Mouse (Mus musculus): ENCODE results near the gene B4galnt3. TPM values are rescaled to one million over a fixed set of nuclear protein-coding genes. Genes with fewer than 3 reads are reported as not detected.
A peak's percentile ranks its signal among the peaks of the same experiment; 100 is the strongest.

Gene B4galnt3
- polyA plus RNA-seq, 1 experiment from 2014 or later, result 0.11 TPM

DNA sequence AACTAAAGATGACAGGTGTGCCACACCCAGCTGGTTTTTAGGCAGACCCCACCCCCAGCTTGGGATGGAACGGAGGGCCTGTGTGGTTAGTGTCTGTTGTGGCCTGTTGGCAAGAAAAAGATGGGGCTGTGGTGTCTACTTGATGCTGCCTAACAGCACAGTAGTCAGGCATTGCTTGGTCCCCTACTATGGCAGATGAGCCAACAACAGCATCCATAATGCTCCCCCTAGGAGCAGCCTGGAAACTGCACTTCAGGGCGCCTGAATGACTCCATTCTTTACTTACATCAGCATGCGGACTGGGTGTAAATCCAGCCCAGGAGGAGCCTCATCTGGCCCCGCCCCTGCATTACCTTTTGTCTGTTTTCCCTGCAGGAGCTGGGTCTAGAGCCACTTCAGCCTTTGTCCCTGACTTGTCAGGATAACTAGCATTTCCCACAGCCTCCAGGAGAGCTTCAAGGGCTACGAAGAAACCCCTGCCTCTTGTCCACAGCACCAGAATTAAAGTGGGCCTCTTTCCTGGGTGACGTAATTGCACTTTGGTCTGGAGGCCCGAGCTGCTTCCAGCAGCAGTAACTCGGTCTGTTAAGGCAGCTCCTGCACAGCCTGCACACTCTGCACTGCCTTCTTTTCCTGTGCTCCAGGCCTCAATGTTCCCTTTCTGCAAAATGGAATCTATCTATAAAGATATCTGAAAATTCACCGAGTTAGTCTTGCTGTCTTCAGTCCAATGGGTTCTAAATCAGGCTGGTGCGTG, 94.5 kb downstream of the B4galnt3 start:
- 23% methylated on average over 10 of the region's 10 CpGs for WGBS
- H3K27me3 ChIP-seq (ENCODE audit: low read depth, poor library complexity, severe bottlenecking), result peaks cover 10% of the 10 kb centered on the region

DNA sequence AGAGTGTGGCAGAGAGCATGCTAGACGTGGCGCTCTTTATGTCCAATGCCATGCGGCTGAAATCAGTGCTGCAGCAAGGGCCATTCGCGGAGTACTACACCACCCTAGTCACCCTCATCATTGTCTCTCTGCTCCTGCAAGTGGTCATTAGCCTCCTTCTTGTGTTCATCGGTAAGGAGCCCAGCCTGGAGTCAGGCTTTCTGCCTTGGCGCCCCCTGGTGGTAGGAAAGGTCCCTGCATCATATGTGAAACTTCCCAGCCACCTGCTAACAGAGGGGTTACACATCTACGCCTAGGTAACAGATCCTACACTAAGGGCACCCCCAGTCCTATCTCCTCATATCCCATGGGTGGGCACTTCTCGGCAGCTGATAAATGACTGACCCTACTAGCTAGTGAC, 96.4 kb downstream of the B4galnt3 start:
- 29% methylated on average over 9 of the region's 9 CpGs for WGBS

More for the DNA sequence above, 94.5 kb downstream of the B4galnt3 start:
- Histone ChIP-seq H3K9me3 (replicated peaks) (no peaks in the 10 kb centered on the region), H3K36me3 (no peaks in the 10 kb centered on the region), H3K27ac (replicated peaks) (peak overlapping the region; percentile 73), H3K4me3 (no peak overlapping the region), H3K4me1 (peaks cover 37% of the 10 kb centered on the region)
- DNase-seq (ENCODE audit: low spot score), result peak; percentile 58

DNA sequence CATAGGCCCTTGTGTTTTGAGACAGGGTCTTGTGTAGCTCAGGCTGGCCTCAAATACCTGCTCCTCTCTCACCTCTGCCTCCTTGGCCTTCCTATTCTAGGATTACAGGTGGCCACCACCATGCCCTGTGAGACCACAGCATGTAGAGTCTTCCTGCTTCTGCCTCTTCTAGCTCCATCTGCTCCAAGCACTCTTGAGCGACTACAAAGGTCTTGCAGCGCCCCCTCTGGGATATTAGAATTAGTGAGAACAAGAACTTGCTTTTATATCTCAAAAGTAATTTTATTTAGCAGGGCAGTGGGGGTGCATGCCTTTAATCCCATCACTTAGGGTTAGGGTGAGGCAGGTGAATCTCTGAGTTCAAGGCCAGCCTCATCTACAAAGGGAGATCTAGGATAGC, 97.5 kb downstream of the B4galnt3 start:
- Histone ChIP-seq H3K27me3 (ENCODE audit: low read depth, poor library complexity, severe bottlenecking) (peaks cover 23% of the 10 kb centered on the region), H3K4me1 (peaks cover 37% of the 10 kb centered on the region), H3K9me3 (replicated peaks) (no peaks in the 10 kb centered on the region), H3K27ac (replicated peaks) (no peak overlapping the region), H3K36me3 (no peaks in the 10 kb centered on the region), H3K4me3 (no peak overlapping the region)
- WGBS, result 41% methylated on average over 2 of the region's 2 CpGs
- no peak for DNase-seq (ENCODE audit: low spot score)

More for the DNA sequence above, 96.4 kb downstream of the B4galnt3 start:
- H3K9me3 ChIP-seq (replicated peaks), result no peaks in the 10 kb centered on the region
- peaks cover 23% of the 10 kb centered on the region for H3K27me3 ChIP-seq (ENCODE audit: low read depth, poor library complexity, severe bottlenecking)
- no peak overlapping the region for H3K27ac ChIP-seq (replicated peaks)
- H3K4me1 ChIP-seq, result peaks cover 37% of the 10 kb centered on the region
- H3K36me3 ChIP-seq, result no peaks in the 10 kb centered on the region
- H3K4me3 ChIP-seq, result no peak overlapping the region
- DNase-seq (ENCODE audit: low spot score), result peak; percentile 78

DNA sequence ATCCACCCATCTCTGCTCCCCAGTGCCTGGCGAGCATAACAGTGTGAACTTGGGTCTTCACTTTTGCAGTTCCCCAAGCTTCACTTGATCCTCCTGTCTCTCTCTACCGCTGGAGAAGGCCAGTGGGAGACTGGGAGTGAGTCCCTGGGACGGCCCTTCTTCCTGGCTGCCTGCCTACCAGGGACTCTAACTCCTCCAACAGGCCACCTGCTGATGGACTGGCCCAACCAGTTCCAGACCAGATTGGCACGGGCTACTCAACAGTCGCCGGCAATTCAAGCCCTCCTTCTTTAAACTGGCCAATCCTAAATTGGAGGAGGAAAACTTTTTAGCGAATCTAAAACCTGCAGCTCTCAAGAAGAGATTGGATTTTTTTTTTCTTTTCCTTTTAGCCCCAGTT, 99.4 kb downstream of the B4galnt3 start:
- Histone ChIP-seq H3K4me1 (peaks cover 38% of the 10 kb centered on the region), H3K27ac (replicated peaks) (no peak overlapping the region), H3K4me3 (no peak overlapping the region), H3K9me3 (replicated peaks) (no peaks in the 10 kb centered on the region), H3K27me3 (ENCODE audit: low read depth, poor library complexity, severe bottlenecking) (peaks cover 23% of the 10 kb centered on the region), H3K36me3 (no peaks in the 10 kb centered on the region)
- DNase-seq (ENCODE audit: low spot score), result no peak
- WGBS, result 23% methylated on average over 7 of the region's 7 CpGs

DNA sequence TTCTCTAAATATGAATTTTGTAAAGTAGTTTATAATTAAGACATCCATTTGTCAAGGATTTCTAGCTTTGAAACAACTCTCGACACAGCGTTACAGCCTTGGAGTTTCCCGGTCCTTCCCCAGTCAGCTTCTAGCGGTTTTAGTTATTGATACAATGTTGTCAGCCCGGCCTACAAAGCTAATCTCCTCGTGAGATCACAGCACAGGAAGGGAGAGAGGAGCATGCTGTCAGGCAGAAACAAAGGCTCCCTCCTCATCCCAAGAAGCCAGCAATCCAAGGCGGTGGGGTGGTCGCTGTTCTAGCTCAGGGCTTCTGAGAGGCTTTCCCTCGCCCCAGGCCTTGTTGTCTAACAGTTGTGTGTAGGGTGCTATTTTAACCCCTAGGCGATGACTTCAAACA, 100.1 kb downstream of the B4galnt3 start:
- peaks cover 28% of the 10 kb centered on the region for H3K27me3 ChIP-seq (ENCODE audit: low read depth, poor library complexity, severe bottlenecking)
- WGBS, result 24% methylated on average over 10 of the region's 10 CpGs
- no peak overlapping the region for H3K4me3 ChIP-seq
- H3K36me3 ChIP-seq, result no peaks in the 10 kb centered on the region
- no peaks in the 10 kb centered on the region for H3K9me3 ChIP-seq (replicated peaks)
- 0 out of 2 replicates have a peak overlapping the region, but pooled peaks have one; percentile 55 for H3K27ac ChIP-seq (replicated peaks)
- DNase-seq (ENCODE audit: low spot score), result no peak
- peaks cover 32% of the 10 kb centered on the region for H3K4me1 ChIP-seq

DNA sequence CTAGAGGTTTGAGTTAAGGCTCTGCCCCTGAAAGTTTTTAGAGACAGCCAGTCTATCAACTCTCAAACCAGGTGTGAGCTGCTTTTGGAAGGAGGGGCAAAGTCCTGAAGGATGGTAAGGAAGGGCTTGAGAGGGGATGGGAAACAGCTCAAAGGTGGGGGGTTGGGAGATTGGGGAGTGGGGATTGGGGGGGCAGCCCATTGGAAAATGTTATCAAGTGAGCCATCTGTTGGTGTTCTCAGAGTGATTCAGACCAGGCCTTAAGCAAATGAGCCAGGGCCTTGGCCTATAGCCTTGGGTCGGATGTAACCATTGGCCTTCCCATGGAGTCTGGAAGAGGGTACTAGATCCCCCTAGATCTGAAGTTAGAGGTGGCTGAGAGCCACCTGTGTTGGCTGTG, 100.6 kb downstream of the B4galnt3 start:
- DNase-seq (ENCODE audit: low spot score), result no peak
- Histone ChIP-seq H3K9me3 (replicated peaks) (no peaks in the 10 kb centered on the region), H3K4me3 (no peak overlapping the region), H3K27me3 (ENCODE audit: low read depth, poor library complexity, severe bottlenecking) (peaks cover 33% of the 10 kb centered on the region), H3K27ac (replicated peaks) (no peak overlapping the region), H3K36me3 (no peaks in the 10 kb centered on the region), H3K4me1 (peaks cover 37% of the 10 kb centered on the region)
- 59% methylated on average over 1 of the region's 1 CpGs for WGBS

DNA sequence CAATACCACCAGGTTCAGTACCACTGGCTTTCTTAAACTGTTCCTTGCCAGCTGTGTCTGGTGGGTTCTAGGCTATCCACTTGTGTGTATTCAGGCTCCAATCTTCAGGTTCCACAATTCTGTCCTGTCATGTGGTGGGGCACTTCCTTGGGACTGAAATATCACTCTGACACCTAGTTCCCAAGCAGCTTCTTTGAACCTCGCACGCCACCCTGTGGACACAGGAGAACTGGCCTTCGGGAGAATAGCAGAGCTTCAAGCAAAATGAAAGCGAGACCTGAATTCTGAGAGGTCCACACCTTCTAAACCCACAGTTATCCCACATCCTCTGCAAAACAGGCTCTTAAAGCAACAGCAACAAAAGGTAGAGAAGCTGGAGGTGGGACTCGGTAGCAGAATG, 101.2 kb downstream of the B4galnt3 start:
- H3K27me3 ChIP-seq (ENCODE audit: low read depth, poor library complexity, severe bottlenecking), result peaks cover 39% of the 10 kb centered on the region
- WGBS, result 24% methylated on average over 5 of the region's 5 CpGs
- peaks cover 44% of the 10 kb centered on the region for H3K4me1 ChIP-seq
- H3K4me3 ChIP-seq, result no peak overlapping the region
- H3K36me3 ChIP-seq, result no peaks in the 10 kb centered on the region
- H3K27ac ChIP-seq (replicated peaks), result no peak overlapping the region
- DNase-seq (ENCODE audit: low spot score), result peak; percentile 75
- H3K9me3 ChIP-seq (replicated peaks), result no peaks in the 10 kb centered on the region

DNA sequence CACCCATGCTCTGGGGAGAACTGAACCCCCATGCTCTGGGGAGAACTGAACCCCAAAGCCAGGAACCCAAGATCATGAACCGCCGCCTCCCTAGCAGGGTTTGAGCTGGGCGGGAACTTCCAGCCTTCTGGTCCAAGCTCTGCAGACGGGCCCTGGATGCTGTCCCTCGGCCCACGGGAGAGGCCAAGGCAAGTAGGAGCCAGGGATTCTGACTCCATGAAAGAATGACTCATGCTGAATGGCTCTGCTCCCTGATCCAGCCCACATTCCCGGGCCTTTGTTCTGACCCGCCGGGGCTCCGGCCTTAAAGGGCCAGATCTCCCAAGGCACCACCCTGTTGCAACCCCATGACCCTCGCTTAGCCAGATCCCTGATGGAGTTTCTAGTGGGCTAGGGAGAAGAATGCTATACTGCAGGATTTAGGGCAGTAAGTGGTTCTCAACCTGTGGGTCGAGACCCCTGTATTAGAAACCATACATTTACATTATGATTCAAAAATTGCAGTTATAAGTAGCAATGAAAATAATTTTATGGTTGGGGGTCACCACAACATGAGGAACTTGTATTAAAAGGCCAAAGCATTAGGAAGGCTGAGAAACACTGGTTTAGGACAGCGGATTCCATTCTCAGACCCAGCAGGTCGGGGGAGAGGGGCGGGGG, 102.0 kb downstream of the B4galnt3 start:
- DNase-seq (ENCODE audit: low spot score), result peak; percentile 68
- H3K36me3 ChIP-seq, result no peaks in the 10 kb centered on the region
- peaks cover 43% of the 10 kb centered on the region for H3K27me3 ChIP-seq (ENCODE audit: low read depth, poor library complexity, severe bottlenecking)
- peaks cover 52% of the 10 kb centered on the region for H3K4me1 ChIP-seq
- H3K27ac ChIP-seq (replicated peaks), result peak overlapping the region; percentile 87
- WGBS, result 12% methylated on average over 13 of the region's 15 CpGs
- H3K9me3 ChIP-seq (replicated peaks), result no peaks in the 10 kb centered on the region
- peak overlapping the region; percentile 32 for H3K4me3 ChIP-seq

DNA sequence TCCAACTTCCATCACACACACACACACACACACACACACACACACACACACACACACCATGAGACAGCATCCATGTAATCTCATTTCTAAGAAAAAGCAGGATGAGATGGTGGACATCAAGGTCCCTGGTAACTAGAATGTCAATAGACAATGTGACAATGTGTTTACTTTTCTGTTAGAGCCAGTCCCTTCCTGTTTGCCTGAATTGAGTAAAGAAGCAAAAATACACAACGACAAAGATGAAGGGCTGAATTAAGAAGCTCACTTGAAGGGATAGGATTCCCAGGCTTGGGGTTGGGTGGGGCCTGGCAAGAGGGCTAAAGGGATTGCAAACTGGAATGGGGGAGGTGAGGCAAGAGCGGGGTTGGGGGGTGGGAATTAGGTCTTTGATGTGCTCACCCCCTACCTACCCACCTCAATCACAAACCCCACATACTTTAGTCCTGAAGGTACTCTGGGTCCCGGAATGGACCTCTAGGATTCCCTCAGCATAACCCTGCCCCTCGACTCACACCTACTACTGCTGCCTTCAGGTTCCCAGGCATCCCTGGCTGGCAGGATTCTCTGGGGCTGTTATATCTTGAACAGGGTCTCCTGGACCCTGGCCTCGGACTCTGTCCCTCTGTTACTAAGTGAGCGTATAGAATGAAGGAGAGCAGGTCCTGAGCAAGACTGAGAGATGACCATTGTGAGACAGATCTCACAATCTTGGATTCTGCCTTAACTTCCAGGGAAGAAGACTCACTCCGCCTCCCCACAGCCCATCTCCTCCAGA, 102.8 kb downstream of the B4galnt3 start:
- Histone ChIP-seq H3K27me3 (ENCODE audit: low read depth, poor library complexity, severe bottlenecking) (peaks cover 49% of the 10 kb centered on the region), H3K36me3 (no peaks in the 10 kb centered on the region), H3K4me1 (peaks cover 54% of the 10 kb centered on the region), H3K9me3 (replicated peaks) (no peaks in the 10 kb centered on the region), H3K27ac (replicated peaks) (peak overlapping the region; percentile 87), H3K4me3 (peak overlapping the region; percentile 32)
- DNase-seq (ENCODE audit: low spot score), result no peak
- WGBS, result 44% methylated on average over 7 of the region's 7 CpGs

DNA sequence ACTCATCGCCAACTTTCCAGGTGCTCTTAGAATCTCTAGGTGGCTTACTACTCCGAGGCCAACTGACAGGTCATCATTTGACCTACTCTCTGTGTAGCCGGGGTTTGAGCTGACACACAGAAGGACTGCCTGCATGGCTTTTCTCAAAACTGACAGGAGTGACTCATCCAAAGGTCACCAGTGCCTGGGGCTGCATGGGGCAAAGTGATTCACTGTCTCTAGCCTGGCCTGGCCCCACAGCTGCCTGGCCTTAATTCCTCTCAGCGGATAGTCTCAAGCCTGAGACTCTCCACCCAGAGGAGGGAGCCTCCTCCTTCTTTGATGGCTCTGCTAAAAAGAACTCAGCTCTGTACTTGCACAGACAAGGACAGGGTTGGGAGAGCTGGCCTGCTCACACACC, 103.4 kb downstream of the B4galnt3 start:
- H3K4me3 ChIP-seq, result no peak overlapping the region
- 72% methylated on average over 4 of the region's 4 CpGs for WGBS
- H3K36me3 ChIP-seq, result no peaks in the 10 kb centered on the region
- no peaks in the 10 kb centered on the region for H3K9me3 ChIP-seq (replicated peaks)
- peaks cover 49% of the 10 kb centered on the region for H3K27me3 ChIP-seq (ENCODE audit: low read depth, poor library complexity, severe bottlenecking)
- 0 out of 2 replicates have a peak overlapping the region, but pooled peaks have one; percentile 38 for H3K27ac ChIP-seq (replicated peaks)
- peaks cover 56% of the 10 kb centered on the region for H3K4me1 ChIP-seq
- no peak for DNase-seq (ENCODE audit: low spot score)

DNA sequence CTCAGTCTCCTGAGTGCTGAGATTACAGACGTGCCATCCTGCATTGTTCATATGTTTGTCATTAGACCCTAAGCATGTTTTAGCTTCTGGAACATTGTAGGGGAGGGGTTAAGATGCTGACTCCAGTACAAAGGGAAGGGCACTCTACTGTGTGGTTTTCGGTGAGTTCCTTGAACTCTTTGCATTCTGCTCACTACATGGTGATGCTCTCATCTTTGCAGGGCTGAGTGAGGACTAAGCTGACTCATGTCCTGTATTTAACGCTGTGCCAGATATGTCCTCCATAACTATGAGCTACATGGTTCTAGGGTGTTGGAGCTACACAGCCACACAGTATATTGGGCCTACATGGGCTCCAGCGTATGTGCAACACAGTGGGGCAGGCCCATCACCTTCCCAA, 104.0 kb downstream of the B4galnt3 start:
- Histone ChIP-seq H3K36me3 (no peaks in the 10 kb centered on the region), H3K4me3 (no peak overlapping the region), H3K4me1 (peaks cover 59% of the 10 kb centered on the region), H3K9me3 (replicated peaks) (no peaks in the 10 kb centered on the region), H3K27me3 (ENCODE audit: low read depth, poor library complexity, severe bottlenecking) (peaks cover 44% of the 10 kb centered on the region), H3K27ac (replicated peaks) (no peak overlapping the region)
- no peak for DNase-seq (ENCODE audit: low spot score)
- WGBS, result 91% methylated on average over 4 of the region's 4 CpGs

DNA sequence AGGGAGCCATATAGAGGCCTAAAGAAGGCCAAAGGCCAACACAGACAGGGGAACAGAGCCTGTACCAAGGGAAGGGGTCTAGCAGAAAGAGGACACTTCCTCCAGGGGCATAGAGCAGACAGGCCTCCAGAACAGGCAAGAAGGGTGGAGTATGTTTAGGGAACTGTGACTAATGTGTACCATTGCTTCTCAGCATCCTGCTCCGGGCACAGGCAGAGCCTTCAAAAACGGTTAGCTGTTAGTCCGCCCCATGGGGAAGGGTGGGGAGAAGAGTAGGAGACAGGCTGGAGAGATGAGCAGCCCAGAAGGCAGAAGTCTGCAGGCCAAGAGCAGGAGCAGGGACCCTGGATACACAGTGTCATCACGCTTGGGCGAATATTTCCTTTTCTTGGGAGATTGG, 105.1 kb downstream of the B4galnt3 start:
- Histone ChIP-seq H3K4me1 (peaks cover 51% of the 10 kb centered on the region), H3K36me3 (no peaks in the 10 kb centered on the region), H3K9me3 (replicated peaks) (no peaks in the 10 kb centered on the region), H3K4me3 (no peak overlapping the region), H3K27ac (replicated peaks) (peak overlapping the region; percentile 77; the same call in 1 of the 2 replicates), H3K27me3 (ENCODE audit: low read depth, poor library complexity, severe bottlenecking) (peaks cover 33% of the 10 kb centered on the region)
- 87% methylated on average over 5 of the region's 5 CpGs for WGBS
- no peak for DNase-seq (ENCODE audit: low spot score)

Measured in midbrain, embryonic 10.5 days (tissue).